In genomic region chr8:70230837-70231236, GRCm38 (mm10) we compare ENCODE assay signal across 19 mouse cellular contexts. TPM values are rescaled to one million over a fixed set of nuclear protein-coding genes. Genes with fewer than 3 reads are reported as not detected.
DNase-seq lines count a peak whose midpoint lies in the region; ATAC-seq and TF ChIP-seq lines count a peak whose summit lies in the region.
"Had no signal": no experiment of that assay in that cellular context is flagged by ENCODE, and none has a peak within 500 bp of the region (broad histone marks: within the 10 kb centered on the region; RNA-seq: fewer than 3 reads in every experiment).

No protein-coding gene starts in this region.

- no peaks in the 10 kb centered on the region for H3K27me3 ChIP-seq in liver, embryonic 14.5 days (ENCODE audit: control insufficient read depth, insufficient read depth, low read length)
- H3K27me3 ChIP-seq: embryonic facial prominence, embryonic 13.5 days; embryonic facial prominence, embryonic 15.5 days; forebrain, embryonic 12.5 days had no signal

- no peak for ATAC-seq in liver, embryonic 14.5 days (ENCODE audit: insufficient read depth)
- ATAC-seq: forebrain, embryonic 14.5 days; forebrain, embryonic 16.5 days had no signal

- H3K9me3 ChIP-seq in liver, embryonic 14.5 days (ENCODE audit: control insufficient read depth, low read length): no peaks in the 10 kb centered on the region
- H3K9me3 ChIP-seq: embryonic facial prominence, embryonic 13.5 days; embryonic facial prominence, embryonic 15.5 days; forebrain, embryonic 10.5 days; forebrain, embryonic 12.5 days had no signal

- TF ChIP-seq CTCF in liver, embryonic 14.5 days (IDR thresholded peaks at IDR 0.05; ENCODE audit: low read depth): 0 out of 2 replicates have a peak, but pooled peaks have one; percentile 2

- no peak overlapping the region for H3K4me2 ChIP-seq in liver, embryonic 14.5 days (ENCODE audit: low read depth)
- H3K4me2 ChIP-seq: embryonic facial prominence, embryonic 13.5 days; embryonic facial prominence, embryonic 15.5 days; forebrain, embryonic 12.5 days had no signal

- H3K9ac ChIP-seq in liver, embryonic 14.5 days (replicated peaks): no peak overlapping the region
- H3K9ac ChIP-seq: embryonic facial prominence, embryonic 13.5 days; embryonic facial prominence, embryonic 15.5 days; forebrain, embryonic 12.5 days had no signal

- H3K4me3 ChIP-seq in liver, embryonic 14.5 days (ENCODE audit: insufficient read depth in 1 of 2, low read depth in 2 of 2, low read length in 2 of 2): no peak overlapping the region
- H3K4me3 ChIP-seq: embryonic facial prominence, embryonic 13.5 days; embryonic facial prominence, embryonic 15.5 days; erythroblast, embryonic 14.5 days; forebrain, embryonic 10.5 days; forebrain, embryonic 12.5 days had no signal

- DNase-seq in adrenal gland, postnatal 14 days: peak; percentile 37
- no peak for DNase-seq in adrenal gland, adult 8-10 months
- DNase-seq in liver, embryonic 14.5 days (ENCODE audit: low read depth in 3 of 3, low spot score in 3 of 3): no peak
- DNase-seq in liver: no peak
- DNase-seq: adrenal gland, postnatal 25 days; cerebellum, adult 11 months; cerebellum, adult 18-20 months; cerebellum, adult 8-10 months; cerebellum, adult 9-11 months; cerebellum, postnatal 14 days; cerebellum, postnatal 36 days; embryo, embryonic 11 days had no signal

- WGBS in liver, embryonic 14.5 days (ENCODE audit: insufficient replicate concordance): 84% methylated on average over 9 of the region's 9 CpGs

- no peak for TF ChIP-seq EP300 in liver, embryonic 14.5 days (IDR thresholded peaks at IDR 0.05; ENCODE audit: low read depth)

- H3K36me3 ChIP-seq in liver, embryonic 14.5 days (replicated peaks; ENCODE audit: control insufficient read depth, insufficient read depth, low read depth): peaks cover 7% of the 10 kb centered on the region

- peaks cover 9 to 19% of the 10 kb centered on the region in 2 experiments for H3K4me1 ChIP-seq in liver, embryonic 14.5 days (replicated peaks; ENCODE audit: control insufficient read depth in 2 of 2, insufficient read depth in 2 of 2, low read length in 1 of 2)

- no peak overlapping the region for H3K27ac ChIP-seq in liver, embryonic 14.5 days
- H3K27ac ChIP-seq: embryonic facial prominence, embryonic 13.5 days; embryonic facial prominence, embryonic 15.5 days; forebrain, embryonic 10.5 days; forebrain, embryonic 12.5 days had no signal

RNA-seq across cellular contexts. Expression of gene Sugp2, which starts 3.2 kb away (rescaled TPM):
- total RNA-seq in adrenal gland, postnatal 14 days (2021): 30.9 and 31.5 TPM in 2 replicates
- total RNA-seq in adrenal gland, adult 8-10 months (2022): 10 to 100 TPM; 34.6 to 65.6 (median 46.1) TPM
- 14.1 and 17.3 TPM in 2 replicates for polyA plus RNA-seq in liver, embryonic 14.5 days (2012; rRNA removed)
- polyA plus RNA-seq in liver, embryonic 14.5 days (2014; fragmentation: Nextera tagmentation; extraction: Ambion mirVana): 7.5 and 9.9 TPM in 2 replicates

RNA-seq across cellular contexts. Expression of gene Armc6, which starts 3.4 kb away (rescaled TPM):
- total RNA-seq in adrenal gland, postnatal 14 days (2021): 11.3 and 13.4 TPM in 2 replicates
- 10 to 100 TPM; 13.3 to 19.3 (median 16.0) TPM for total RNA-seq in adrenal gland, adult 8-10 months (2022)
- polyA plus RNA-seq in liver, embryonic 14.5 days (2012; rRNA removed): 12.4 and 13.5 TPM in 2 replicates
- 10.5 and 12.0 TPM in 2 replicates for polyA plus RNA-seq in liver, embryonic 14.5 days (2014; fragmentation: Nextera tagmentation; extraction: Ambion mirVana)

RNA-seq across cellular contexts. Expression of gene Slc25a42, which starts 18.7 kb away (rescaled TPM):
- 132 and 144 TPM in 2 replicates for total RNA-seq in adrenal gland, postnatal 14 days (2021)
- total RNA-seq in adrenal gland, adult 8-10 months (2022): 10 to 100 TPM; 41.0 to 54.2 (median 43.1) TPM
- polyA plus RNA-seq in liver, embryonic 14.5 days (2012; rRNA removed): 14.7 and 16.1 TPM in 2 replicates
- 3.3 and 4.5 TPM in 2 replicates for polyA plus RNA-seq in liver, embryonic 14.5 days (2014; fragmentation: Nextera tagmentation; extraction: Ambion mirVana)

RNA-seq across cellular contexts. Expression of gene Homer3, which starts 51.8 kb away (rescaled TPM):
- total RNA-seq in adrenal gland, postnatal 14 days (2021): 21.3 and 25.0 TPM in 2 replicates
- 10 to 100 TPM; 18.7 to 38.9 (median 29.2) TPM for total RNA-seq in adrenal gland, adult 8-10 months (2022)
- polyA plus RNA-seq in liver, embryonic 14.5 days (2012; rRNA removed): 5.5 and 6.5 TPM in 2 replicates
- polyA plus RNA-seq in liver, embryonic 14.5 days (2014; fragmentation: Nextera tagmentation; extraction: Ambion mirVana): 3.9 and 4.2 TPM in 2 replicates

RNA-seq across cellular contexts. Expression of gene Tmem161a, which starts 58.7 kb away (rescaled TPM):
- total RNA-seq in adrenal gland, postnatal 14 days (2021): 48.9 and 50.7 TPM in 2 replicates
- total RNA-seq in adrenal gland, adult 8-10 months (2022): 10 to 100 TPM; 70.3 to 95.5 (median 90.6) TPM
- polyA plus RNA-seq in liver, embryonic 14.5 days (2012; rRNA removed): 33.0 and 38.0 TPM in 2 replicates
- polyA plus RNA-seq in liver, embryonic 14.5 days (2014; fragmentation: Nextera tagmentation; extraction: Ambion mirVana): 15.6 TPM in 2 replicates
